Mouse (Mus musculus): ENCODE data around the gene Farp2. TPM values are rescaled to one million over a fixed set of nuclear protein-coding genes. Genes with fewer than 3 reads are reported as not detected.

Farp2 gene
- polyA plus RNA-seq, 1 experiment from 2014 or later, result 7.0 TPM

GRCm38 (mm10) chr1:93603921-93604320 lies 92.0 kb downstream of the Farp2 start:
- no peak for DNase-seq (ENCODE audit: low spot score)
- no peak overlapping the region for H3K4me3 ChIP-seq (ENCODE audit: low read depth, low read length)
- 91% methylated on average over 12 of the region's 12 CpGs for WGBS
- H3K9ac ChIP-seq (ENCODE audit: low read length), result no peak overlapping the region
- no peak overlapping the region for H3K4me2 ChIP-seq (ENCODE audit: low read depth, severe bottlenecking)
- no peak for ATAC-seq (ENCODE audit: insufficient number of reproducible peaks, low FRiP score, low TSS enrichment, low read depth)
- no peaks in the 10 kb centered on the region for H3K36me3 ChIP-seq (ENCODE audit: control insufficient read depth, insufficient read depth, low read length)
- no peak overlapping the region for H3K27ac ChIP-seq (replicated peaks; ENCODE audit: low read depth, low read length)
- no peaks in the 10 kb centered on the region for H3K4me1 ChIP-seq (ENCODE audit: control insufficient read depth, insufficient read depth, low read length)
- H3K27me3 ChIP-seq (ENCODE audit: control insufficient read depth, insufficient read depth, low read length), result no peaks in the 10 kb centered on the region
- H3K9me3 ChIP-seq (ENCODE audit: control insufficient read depth, low read length), result no peaks in the 10 kb centered on the region

GRCm38 (mm10) chr1:93607090-93608083 lies 95.5 kb downstream of the Farp2 start:
- no peak overlapping the region for H3K27ac ChIP-seq (replicated peaks; ENCODE audit: low read depth, low read length)
- H3K9ac ChIP-seq (ENCODE audit: low read length), result no peak overlapping the region
- WGBS, result 83% methylated on average over 14 of the region's 14 CpGs
- no peaks in the 10 kb centered on the region for H3K36me3 ChIP-seq (ENCODE audit: control insufficient read depth, insufficient read depth, low read length)
- ATAC-seq (ENCODE audit: insufficient number of reproducible peaks, low FRiP score, low TSS enrichment, low read depth) (no peak), DNase-seq (ENCODE audit: low spot score) (no peak)
- H3K4me1 ChIP-seq (ENCODE audit: control insufficient read depth, insufficient read depth, low read length), result no peaks in the 10 kb centered on the region
- H3K27me3 ChIP-seq (ENCODE audit: control insufficient read depth, insufficient read depth, low read length), result no peaks in the 10 kb centered on the region
- H3K4me3 ChIP-seq (ENCODE audit: low read depth, low read length), result no peak overlapping the region
- no peaks in the 10 kb centered on the region for H3K9me3 ChIP-seq (ENCODE audit: control insufficient read depth, low read length)
- H3K4me2 ChIP-seq (ENCODE audit: low read depth, severe bottlenecking), result no peak overlapping the region

GRCm38 (mm10) chr1:93608696-93609245 lies 96.9 kb downstream of the Farp2 start:
- H3K4me1 ChIP-seq (ENCODE audit: control insufficient read depth, insufficient read depth, low read length), result no peaks in the 10 kb centered on the region
- H3K9me3 ChIP-seq (ENCODE audit: control insufficient read depth, low read length), result no peaks in the 10 kb centered on the region
- no peak overlapping the region for H3K27ac ChIP-seq (replicated peaks; ENCODE audit: low read depth, low read length)
- H3K36me3 ChIP-seq (ENCODE audit: control insufficient read depth, insufficient read depth, low read length), result no peaks in the 10 kb centered on the region
- WGBS, result 89% methylated on average over 4 of the region's 4 CpGs
- ATAC-seq (ENCODE audit: insufficient number of reproducible peaks, low FRiP score, low TSS enrichment, low read depth) (no peak), DNase-seq (ENCODE audit: low spot score) (no peak)
- no peak overlapping the region for H3K4me3 ChIP-seq (ENCODE audit: low read depth, low read length)
- no peak overlapping the region for H3K9ac ChIP-seq (ENCODE audit: low read length)
- no peak overlapping the region for H3K4me2 ChIP-seq (ENCODE audit: low read depth, severe bottlenecking)
- no peaks in the 10 kb centered on the region for H3K27me3 ChIP-seq (ENCODE audit: control insufficient read depth, insufficient read depth, low read length)

GRCm38 (mm10) chr1:93609762-93610161 lies 97.9 kb downstream of the Farp2 start:
- H3K27ac ChIP-seq (replicated peaks; ENCODE audit: low read depth, low read length), result no peak overlapping the region

GRCm38 (mm10) chr1:93618059-93618748 lies 106.3 kb downstream of the Farp2 start:
- peak; percentile 90 for ATAC-seq (ENCODE audit: insufficient number of reproducible peaks, low FRiP score, low TSS enrichment, low read depth)
- Histone ChIP-seq H3K4me2 (ENCODE audit: low read depth, severe bottlenecking) (peak overlapping the region; percentile 3; the same call in 1 of the 2 replicates), H3K36me3 (ENCODE audit: control insufficient read depth, insufficient read depth, low read length) (peaks cover 16% of the 10 kb centered on the region), H3K4me1 (ENCODE audit: control insufficient read depth, insufficient read depth, low read length) (peaks cover 9% of the 10 kb centered on the region), H3K9ac (ENCODE audit: low read length) (no peak overlapping the region), H3K27ac (replicated peaks; ENCODE audit: low read depth, low read length) (peak overlapping the region; percentile 83), H3K4me3 (ENCODE audit: low read depth, low read length) (no peak overlapping the region), H3K27me3 (ENCODE audit: control insufficient read depth, insufficient read depth, low read length) (no peaks in the 10 kb centered on the region), H3K9me3 (ENCODE audit: control insufficient read depth, low read length) (no peaks in the 10 kb centered on the region)
- WGBS, result 56% methylated on average over 4 of the region's 4 CpGs
- peak; percentile 72 for DNase-seq (ENCODE audit: low spot score)

More at GRCm38 (mm10) chr1:93609762-93610161, 97.9 kb downstream of the Farp2 start:
- H3K4me1 ChIP-seq (ENCODE audit: control insufficient read depth, insufficient read depth, low read length), result no peaks in the 10 kb centered on the region
- H3K4me2 ChIP-seq (ENCODE audit: low read depth, severe bottlenecking), result no peak overlapping the region
- H3K9me3 ChIP-seq (ENCODE audit: control insufficient read depth, low read length), result no peaks in the 10 kb centered on the region
- no peak overlapping the region for H3K9ac ChIP-seq (ENCODE audit: low read length)
- no peak overlapping the region for H3K4me3 ChIP-seq (ENCODE audit: low read depth, low read length)
- ATAC-seq (ENCODE audit: insufficient number of reproducible peaks, low FRiP score, low TSS enrichment, low read depth), result no peak
- no peaks in the 10 kb centered on the region for H3K27me3 ChIP-seq (ENCODE audit: control insufficient read depth, insufficient read depth, low read length)
- no peaks in the 10 kb centered on the region for H3K36me3 ChIP-seq (ENCODE audit: control insufficient read depth, insufficient read depth, low read length)
- no peak for DNase-seq (ENCODE audit: low spot score)
- 88% methylated on average over 8 of the region's 8 CpGs for WGBS

- H3K4me1 ChIP-seq (ENCODE audit: control insufficient read depth, insufficient read depth, low read length), result peaks cover 9% of the 10 kb centered on the region
- H3K4me2 ChIP-seq (ENCODE audit: low read depth, severe bottlenecking), result no peak overlapping the region
- peak overlapping the region; percentile 83 for H3K27ac ChIP-seq (replicated peaks; ENCODE audit: low read depth, low read length)
- no peak overlapping the region for H3K9ac ChIP-seq (ENCODE audit: low read length)
- no peaks in the 10 kb centered on the region for H3K27me3 ChIP-seq (ENCODE audit: control insufficient read depth, insufficient read depth, low read length)
- ATAC-seq (ENCODE audit: insufficient number of reproducible peaks, low FRiP score, low TSS enrichment, low read depth) (peak; percentile 7; the same call in 1 of the 2 replicates), DNase-seq (ENCODE audit: low spot score) (no peak)
- H3K4me3 ChIP-seq (ENCODE audit: low read depth, low read length), result no peak overlapping the region
- 72% methylated on average over 5 of the region's 5 CpGs for WGBS
- H3K36me3 ChIP-seq (ENCODE audit: control insufficient read depth, insufficient read depth, low read length), result peaks cover 16% of the 10 kb centered on the region
- no peaks in the 10 kb centered on the region for H3K9me3 ChIP-seq (ENCODE audit: control insufficient read depth, low read length)
These were observed 107.1 kb downstream of the Farp2 start for GRCm38 (mm10) chr1:93618948-93619347.

- Histone ChIP-seq H3K9me3 (ENCODE audit: control insufficient read depth, low read length) (no peaks in the 10 kb centered on the region), H3K27ac (replicated peaks; ENCODE audit: low read depth, low read length) (no peak overlapping the region), H3K27me3 (ENCODE audit: control insufficient read depth, insufficient read depth, low read length) (no peaks in the 10 kb centered on the region), H3K9ac (ENCODE audit: low read length) (no peak overlapping the region), H3K36me3 (ENCODE audit: control insufficient read depth, insufficient read depth, low read length) (peaks cover 34% of the 10 kb centered on the region), H3K4me3 (ENCODE audit: low read depth, low read length) (no peak overlapping the region), H3K4me1 (ENCODE audit: control insufficient read depth, insufficient read depth, low read length) (no peaks in the 10 kb centered on the region), H3K4me2 (ENCODE audit: low read depth, severe bottlenecking) (no peak overlapping the region)
- no peak for ATAC-seq (ENCODE audit: insufficient number of reproducible peaks, low FRiP score, low TSS enrichment, low read depth)
- WGBS, result 81% methylated on average over 1 of the region's 1 CpGs
- no peak for DNase-seq (ENCODE audit: low spot score)
These were observed 112.6 kb downstream of the Farp2 start for GRCm38 (mm10) chr1:93624502-93624901.

- Histone ChIP-seq H3K9ac (ENCODE audit: low read length) (no peak overlapping the region), H3K27me3 (ENCODE audit: control insufficient read depth, insufficient read depth, low read length) (no peaks in the 10 kb centered on the region), H3K4me2 (ENCODE audit: low read depth, severe bottlenecking) (no peak overlapping the region), H3K9me3 (ENCODE audit: control insufficient read depth, low read length) (no peaks in the 10 kb centered on the region), H3K36me3 (ENCODE audit: control insufficient read depth, insufficient read depth, low read length) (peaks cover 6% of the 10 kb centered on the region; the same call in 1 of the 2 replicates), H3K27ac (replicated peaks; ENCODE audit: low read depth, low read length) (no peak overlapping the region), H3K4me3 (ENCODE audit: low read depth, low read length) (no peak overlapping the region), H3K4me1 (ENCODE audit: control insufficient read depth, insufficient read depth, low read length) (peaks cover 12% of the 10 kb centered on the region)
- DNase-seq (ENCODE audit: low spot score), result no peak
- no peak for ATAC-seq (ENCODE audit: insufficient number of reproducible peaks, low FRiP score, low TSS enrichment, low read depth)
- WGBS, result 89% methylated on average over 3 of the region's 3 CpGs
These were observed 118.9 kb downstream of the Farp2 start for GRCm38 (mm10) chr1:93630796-93631195.

Measured in limb, embryonic 11.5 days (tissue).